Mouse (Mus musculus) testis, postnatal 14 days (tissue): Measurements from ENCODE around the gene Misp.

Source experiments
- DNase-seq: peaks from one replicate; pipeline ENCODE4 v3.0.0; 2021; ENCODE audit warnings: low spot score

Gene Misp

DNA sequence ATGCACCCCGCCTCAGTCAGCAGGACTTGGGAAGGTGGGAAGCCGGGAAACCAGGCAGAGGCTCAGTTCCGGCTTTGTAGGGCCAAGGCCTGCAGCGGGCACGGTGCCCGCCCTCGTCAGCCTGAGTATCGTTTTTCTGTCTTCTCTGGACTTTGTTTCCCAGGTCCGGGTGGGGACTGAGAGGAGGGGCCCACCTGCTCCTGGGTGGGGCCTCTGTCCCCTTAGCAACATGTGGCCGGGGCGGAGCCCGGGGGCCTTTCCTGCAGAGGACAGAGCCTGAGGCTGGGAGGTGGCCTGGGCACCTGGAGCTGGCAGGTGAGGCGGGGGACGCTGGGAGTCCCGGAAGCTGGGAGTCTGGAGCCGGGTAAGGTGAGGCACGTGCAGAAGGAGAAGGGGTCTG is 1.6 kb downstream of the Misp start:
- no peak for DNase-seq

DNA sequence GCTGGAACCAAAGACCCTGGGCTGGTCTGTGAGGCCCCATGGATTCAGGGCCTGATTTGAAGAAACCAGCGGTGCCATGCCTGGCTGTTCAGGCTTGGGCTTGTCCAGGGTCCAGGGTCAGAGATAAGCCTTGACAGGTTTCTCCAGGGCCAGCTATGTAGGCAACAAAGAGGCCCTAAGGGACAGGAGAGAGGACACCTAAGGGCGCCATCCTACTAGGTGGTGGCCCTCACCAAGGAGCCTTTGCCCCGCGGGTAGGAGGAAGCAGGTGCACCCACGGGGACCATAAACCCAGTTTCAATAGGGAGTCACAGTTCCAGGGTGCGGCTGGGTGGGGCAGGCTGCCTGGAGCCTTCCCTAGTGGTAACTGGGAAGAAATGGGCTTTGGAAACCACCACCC is 2.2 kb downstream of the Misp start:
- DNase-seq: no peak

DNA sequence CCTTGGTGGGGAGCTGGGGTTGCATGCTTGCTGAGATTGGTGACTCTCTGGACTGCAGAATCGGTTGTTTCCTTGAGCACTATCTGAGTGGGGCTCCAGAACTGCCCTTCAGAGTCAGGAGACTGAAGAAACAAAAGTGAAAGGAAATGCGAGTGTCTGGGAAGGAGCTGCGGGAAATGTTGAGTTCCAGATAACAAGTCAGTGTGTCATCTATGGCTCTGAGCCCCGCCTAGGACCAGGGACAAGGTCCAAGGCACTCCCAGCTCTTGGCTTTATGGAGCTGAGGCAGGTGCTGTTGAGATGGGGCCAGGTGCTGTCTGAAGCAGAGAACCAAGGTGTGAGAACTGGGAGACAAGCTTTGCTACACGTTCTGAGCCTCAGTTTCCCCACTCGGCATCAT is 3.6 kb downstream of the Misp start:
- no peak for DNase-seq

DNA sequence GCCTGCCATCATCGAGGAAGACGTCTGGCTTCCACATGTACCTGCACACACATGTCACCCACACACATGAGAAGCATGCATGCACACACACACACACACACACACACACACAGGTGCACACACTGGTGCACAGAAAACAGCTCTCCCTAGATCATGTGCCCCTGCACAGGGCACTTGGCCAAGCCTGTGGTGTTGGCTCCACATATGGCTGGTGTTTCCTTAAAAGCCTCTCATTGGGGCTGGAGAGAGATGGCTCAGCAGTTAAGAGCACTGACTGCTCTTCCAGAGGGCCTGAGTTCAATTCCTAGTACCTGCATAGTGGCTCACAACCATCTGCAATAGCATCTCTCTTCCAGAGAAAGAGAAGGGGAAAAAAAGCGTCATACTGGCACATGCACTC is 10.8 kb downstream of the Misp start:
- no peak for DNase-seq

DNA sequence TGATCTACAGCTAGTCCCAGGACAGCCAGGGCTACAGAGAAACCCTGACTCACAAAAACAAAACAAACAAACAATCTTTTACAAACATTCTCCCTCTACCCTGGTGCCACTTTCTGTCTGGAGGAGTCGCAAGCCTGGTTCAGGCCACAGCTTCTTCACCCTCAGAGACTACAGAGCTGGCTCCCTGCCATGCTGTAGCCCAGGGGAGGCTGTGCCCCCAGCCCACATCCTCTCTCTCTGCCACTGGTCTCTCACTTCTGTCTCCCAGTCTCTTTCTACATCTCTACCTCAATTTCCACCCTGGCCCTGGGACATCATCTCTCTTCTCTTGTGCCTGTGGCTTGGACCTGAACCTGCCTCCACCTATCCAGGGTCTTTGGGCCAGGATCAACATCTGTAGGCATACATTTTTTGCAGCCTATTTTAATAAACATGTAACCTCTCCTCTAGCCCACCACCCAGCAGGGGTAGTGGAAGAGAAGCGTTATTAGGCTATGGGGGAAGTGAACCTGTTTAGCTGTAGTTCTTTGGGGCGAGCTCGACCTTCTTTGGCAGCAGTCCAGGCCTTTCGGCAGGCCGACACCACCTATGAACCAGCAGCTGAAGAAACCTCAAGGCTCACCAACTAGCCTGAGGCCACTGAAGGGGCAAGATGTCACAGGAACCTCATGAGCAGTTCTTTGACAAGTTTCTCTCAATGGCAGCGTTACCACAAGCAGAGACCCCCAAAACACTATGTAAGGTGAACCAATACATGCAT is 11.4 kb downstream of the Misp start:
- DNase-seq: no peak

DNA sequence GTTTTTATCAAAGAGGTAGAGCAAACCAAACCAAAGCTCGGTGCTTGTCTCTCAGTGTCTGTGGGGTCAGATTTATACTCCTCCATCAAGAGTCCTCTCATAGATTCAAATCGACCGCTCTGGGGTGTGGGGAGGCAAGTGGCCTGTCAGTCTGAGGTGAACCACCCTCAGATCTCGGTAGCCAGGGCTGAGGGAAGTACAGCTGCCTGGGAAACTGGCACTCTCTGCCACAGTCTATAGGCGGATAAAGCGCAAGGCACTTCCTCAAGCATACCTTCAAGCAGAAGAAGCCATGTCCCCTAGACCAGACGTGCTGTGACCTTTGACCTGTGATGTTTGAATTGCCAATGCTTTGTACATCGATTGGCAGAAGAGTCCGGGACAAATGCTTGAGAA is 12.0 kb downstream of the Misp start:
- DNase-seq: no peak

DNA sequence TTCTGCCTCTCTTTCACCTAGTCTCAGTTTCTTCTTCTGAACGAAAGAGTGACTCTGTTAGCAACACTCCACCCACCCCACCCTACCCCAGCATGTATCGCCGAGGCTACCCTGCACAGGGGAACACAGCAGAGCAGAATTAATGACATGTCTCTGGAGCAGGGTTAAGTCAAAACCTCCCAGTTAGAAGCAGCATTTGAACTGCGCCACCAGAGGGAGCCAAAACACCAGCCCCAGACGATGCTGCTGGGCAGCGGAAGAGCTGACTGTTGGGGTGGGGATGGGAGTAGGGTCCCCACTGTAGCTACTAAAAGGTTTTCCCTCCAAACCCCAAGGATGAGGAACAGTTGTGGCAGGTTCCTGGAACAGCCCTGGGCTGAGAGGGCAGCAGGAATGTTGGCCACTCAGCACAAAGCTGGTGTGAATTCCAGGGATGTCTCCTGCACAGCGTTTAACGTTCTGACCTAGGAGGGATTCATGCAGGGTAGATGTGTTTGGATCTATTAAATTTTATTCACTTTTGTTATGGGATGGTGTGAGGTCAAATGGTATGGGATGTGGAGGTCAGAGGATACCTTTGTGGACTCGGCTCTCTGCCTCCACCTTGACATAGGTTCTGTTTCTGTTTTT is 14.1 kb downstream of the Misp start:
- no peak for DNase-seq

DNA sequence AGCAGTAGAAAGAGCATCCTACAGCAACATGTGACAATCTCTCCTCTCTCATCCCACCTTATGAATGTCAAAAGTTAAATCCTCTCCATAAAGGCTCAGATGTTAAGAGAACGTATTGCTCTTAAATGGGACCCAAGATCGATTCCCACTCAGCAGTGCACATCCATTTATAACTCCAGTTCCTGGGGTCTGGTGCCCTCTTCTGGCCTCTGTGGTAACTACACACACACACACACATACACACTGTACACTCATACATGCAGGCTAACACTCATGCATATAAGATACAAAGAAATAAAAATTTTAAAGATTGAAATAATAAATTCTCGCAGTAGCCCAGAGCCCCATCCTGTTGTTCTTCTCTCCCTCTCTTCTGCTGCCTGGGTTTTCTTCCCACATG is 16.1 kb downstream of the Misp start:
- DNase-seq: no peak

DNA sequence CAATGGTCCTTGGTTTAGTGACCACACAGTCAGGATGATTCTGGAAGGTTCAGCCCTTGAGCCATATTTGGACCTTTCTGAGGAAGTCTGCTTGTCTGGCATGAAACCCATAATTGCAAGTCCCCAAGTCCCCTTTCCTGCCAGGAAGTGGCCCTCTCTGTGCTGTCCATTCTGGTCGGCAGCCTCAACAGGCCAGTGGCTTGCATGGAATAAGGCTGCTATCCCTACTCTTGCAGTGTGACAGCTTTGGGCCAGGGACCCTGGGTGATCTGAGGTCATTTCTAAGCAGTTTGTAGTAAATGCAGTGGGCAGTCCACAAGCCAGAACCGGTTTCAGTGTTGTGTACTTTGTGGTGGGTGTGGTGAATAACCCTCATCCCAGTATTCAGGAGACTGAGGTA is 17.4 kb downstream of the Misp start:
- DNase-seq: no peak

DNA sequence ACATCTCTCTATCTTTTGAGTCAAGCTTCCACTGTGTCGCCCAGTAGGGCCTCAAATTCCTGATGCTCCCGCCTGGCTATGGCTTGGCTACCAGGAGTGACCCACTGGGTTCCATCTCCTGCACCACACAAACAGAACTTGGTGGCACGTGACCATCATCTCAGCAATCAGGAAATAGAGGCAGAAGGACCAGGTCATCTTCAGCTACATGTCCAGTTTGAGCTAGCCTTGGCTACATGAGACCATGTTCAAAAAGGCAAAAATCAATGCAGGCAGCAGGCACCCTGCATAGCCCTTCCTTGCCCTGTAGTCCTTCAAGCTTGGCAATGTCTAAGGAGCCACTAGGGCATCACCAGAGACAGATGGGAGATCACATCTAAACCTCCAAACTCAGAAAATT is 19.3 kb downstream of the Misp start:
- DNase-seq: no peak

DNA sequence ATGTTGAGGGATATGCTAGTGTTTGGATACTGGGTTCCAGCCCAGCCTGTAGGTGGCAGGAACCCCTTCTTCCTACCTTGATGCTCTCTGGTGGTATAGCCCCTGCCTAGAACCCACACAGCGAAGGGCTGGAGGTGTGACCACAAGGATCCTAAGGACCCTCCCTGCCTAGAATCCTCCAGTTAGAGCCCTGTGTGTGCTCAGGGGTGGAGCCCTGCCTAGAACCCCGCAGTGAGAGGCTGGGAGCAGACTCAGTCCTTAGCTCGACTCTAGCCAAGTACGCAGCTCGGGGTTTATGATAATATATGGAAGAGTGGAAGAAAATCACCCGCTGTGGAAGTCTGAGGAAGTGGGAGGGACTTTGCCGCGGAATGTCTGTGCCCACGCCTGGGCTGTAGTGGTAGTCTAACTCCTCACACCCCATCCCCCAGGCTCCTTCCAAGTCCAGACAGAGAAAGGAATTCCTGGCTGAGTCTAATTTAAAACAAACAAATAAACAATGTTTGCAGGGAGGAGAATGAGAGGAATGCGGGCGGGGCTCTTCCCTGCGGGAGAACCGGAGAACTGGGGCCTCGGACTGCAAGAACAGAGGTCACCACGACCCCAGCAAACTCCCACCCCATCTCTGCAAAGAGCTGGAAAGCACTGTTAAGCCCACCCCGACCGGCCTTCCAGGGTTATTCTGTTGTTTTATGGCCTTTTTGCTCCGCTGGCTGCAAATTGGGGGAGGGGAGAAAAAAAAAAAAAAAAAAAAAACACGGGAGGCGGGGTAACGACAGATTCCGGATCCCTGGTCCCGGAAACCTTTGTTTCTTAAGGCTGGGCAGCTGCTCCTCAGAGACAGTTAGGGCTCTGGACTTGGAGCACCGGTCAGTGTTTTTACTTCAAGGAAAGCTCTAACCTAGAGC is 20.1 kb downstream of the Misp start:
- DNase-seq: peak; percentile 59

DNA sequence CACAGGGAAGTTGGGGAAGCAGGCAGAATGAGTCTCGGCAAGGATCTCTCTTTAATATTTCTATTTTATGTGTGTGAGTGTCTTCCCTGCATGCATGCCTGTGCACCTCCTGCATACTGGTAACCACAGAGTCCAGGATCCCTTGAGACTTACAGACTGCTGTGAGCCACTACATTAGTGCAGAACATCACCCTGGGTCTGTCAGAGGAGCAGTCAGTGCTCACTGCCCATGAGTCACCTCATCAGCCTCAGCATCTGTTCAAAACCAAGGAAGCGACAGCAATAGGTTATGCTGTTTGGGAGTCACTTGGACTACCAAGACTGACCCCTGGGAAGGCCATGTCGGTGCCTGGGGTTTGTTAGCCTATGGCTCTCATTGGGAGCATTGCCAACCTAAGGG is 21.5 kb downstream of the Misp start:
- DNase-seq: no peak

DNA sequence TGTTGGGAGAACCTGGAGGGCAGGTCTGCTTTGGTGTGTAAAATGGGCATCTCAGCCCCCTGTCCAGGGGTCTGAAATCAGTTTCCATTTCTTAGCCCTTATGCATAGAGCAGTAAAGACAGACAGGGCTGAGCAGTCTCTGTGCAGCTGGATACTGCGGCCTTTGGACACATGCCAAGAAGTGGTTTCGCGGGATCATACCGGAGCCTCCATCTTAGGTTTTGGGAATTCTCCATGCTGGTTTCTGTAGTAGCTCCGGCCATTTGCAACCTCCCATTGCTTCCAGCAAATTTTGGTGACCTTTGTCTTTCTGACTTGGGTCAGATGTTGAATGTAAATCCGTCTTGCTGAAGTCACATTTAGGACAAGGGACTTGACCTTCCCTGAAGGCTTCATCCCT is 22.7 kb downstream of the Misp start:
- DNase-seq: no peak

DNA sequence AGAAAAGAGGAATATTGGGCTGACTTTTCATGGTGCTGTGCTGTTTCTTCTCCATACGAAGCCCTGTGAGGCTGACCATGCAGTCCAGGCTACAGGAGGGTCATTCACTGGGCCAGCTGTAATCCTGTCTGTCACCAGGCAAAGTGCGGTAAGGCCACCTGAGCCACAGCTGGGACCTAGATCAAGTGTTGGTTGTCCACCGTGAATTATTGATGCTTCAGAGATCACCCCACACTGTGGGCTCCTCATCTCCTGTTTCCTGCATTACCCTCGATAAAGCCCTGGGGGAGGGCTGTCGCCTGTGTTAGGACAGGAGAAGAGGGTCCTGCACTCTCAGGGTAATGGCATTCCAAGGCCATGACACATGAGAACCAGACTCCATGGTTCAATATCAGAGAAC is 25.8 kb downstream of the Misp start:
- no peak for DNase-seq

DNA sequence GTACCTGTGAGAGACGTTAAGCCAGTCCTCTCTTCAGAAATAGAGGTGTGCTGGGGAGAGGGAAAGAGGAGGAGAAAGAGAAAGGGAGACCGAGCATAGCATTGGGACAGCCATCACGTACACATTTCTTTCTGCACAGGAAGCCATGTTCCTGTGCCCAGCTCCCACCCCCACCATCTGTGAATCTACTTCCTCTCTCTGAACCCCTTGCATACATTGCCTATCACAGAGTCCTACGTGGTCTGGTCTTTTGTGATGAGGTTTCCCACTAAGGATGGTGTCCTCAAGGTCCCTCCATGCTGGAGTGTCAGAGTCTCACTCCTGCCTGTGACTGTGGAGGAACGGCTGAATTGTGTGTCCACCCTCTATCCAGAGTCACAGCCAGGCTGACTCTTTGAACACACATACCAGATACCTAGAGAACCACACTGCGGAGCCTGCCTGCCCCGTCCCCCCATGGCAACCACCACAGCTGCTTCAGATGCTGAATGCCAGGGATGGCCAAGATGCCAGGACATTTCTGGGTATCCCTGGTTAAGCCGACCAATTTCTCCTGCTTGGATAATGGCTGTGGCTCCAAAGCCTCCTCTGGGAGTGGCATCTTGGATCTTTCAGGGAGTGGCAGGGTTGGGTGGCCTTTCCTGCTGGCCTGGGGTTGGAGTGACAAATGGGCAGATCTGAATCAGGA is 29.3 kb downstream of the Misp start:
- DNase-seq: no peak

DNA sequence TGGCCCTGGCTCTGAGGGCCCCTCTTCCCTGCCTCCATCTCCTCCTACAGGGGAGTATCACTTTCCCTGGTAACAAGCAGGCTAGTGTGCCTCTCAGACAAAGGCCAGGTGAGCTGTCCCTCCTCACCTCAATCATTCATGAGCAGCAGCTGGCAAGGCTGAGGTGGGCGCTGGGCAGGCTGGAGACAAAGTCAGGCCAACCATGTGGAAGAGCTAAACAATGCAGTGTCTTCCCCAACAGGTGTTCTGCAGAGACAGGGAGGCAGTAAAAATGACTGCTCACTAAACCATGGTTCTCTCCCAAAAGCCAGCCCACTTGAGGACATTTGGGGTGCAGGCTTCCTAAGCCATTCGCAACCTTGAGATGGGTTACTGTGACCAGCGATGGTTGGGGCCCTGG is 30.9 kb downstream of the Misp start:
- no peak for DNase-seq

DNA sequence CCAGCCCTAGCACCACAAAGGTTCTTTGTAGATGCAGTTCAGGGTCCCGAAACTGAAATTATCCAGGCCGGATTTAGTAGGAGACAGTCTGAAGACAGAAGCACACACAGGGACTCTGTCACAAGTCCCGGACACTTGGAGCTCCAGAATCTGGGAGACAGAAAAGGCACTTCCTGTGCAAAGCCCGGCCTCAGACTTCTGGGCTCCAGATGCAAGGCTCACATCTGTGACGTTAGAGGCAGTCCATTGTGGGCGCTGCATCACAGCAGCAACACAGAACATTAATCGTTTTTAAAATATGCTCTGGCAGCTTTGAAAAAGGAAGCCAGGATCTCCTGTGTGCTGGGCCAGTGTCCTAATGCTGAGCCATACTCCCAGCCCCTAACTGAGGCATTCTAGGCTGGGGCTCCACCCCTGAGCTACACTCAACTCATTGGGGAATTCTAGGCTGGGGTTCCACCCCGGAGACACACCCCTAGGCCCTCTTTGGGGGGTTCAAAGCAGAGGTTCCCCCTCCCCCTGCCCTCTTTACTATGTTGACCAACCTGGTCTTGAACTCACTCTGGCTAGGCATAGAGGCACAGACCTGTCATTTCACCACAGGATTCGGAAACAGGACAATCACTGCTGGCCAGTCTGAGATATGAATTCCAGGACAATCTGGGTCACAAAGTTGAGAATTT is 31.5 kb downstream of the Misp start:
- no peak for DNase-seq

DNA sequence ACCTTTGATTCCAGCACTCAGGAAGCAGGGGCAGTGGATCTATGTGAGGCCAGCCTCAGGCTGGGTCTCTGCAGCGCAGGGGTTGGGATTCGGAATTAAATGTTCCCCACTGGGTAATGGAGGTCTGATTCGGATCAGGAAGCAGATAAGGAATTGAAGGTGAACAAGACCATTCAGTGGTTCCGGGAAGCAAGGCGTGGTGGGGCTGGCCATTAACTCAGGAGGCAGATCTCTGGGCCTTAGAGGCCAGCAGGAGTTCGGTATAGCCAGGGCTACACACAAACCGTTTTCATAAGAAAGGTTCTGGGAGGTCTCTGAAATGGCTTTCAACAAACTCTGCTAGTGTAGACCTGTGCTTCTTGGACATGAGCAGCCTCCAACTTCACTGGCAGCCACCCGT is 32.0 kb downstream of the Misp start:
- DNase-seq: no peak

DNA sequence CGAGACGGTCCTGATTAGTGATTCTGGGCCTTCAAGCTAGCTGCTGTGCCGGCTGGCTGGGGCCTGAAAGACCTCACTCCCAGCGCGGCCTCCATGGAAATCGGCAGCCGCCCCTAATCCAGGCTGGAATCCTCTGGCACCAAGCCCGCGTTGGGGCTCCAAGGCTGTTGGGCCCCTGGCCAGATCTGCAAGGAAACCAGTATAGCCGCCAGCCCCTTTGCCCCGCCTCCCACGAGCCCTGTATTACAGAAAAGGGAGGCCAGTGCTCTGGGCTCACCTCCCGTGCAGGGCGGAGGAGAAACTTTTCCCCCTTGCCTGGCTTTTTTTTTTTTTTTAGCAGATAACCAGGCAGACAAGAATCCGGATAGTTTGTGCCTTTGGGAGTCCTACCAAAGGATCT is 32.6 kb downstream of the Misp start:
- DNase-seq: peak; percentile 90

DNA sequence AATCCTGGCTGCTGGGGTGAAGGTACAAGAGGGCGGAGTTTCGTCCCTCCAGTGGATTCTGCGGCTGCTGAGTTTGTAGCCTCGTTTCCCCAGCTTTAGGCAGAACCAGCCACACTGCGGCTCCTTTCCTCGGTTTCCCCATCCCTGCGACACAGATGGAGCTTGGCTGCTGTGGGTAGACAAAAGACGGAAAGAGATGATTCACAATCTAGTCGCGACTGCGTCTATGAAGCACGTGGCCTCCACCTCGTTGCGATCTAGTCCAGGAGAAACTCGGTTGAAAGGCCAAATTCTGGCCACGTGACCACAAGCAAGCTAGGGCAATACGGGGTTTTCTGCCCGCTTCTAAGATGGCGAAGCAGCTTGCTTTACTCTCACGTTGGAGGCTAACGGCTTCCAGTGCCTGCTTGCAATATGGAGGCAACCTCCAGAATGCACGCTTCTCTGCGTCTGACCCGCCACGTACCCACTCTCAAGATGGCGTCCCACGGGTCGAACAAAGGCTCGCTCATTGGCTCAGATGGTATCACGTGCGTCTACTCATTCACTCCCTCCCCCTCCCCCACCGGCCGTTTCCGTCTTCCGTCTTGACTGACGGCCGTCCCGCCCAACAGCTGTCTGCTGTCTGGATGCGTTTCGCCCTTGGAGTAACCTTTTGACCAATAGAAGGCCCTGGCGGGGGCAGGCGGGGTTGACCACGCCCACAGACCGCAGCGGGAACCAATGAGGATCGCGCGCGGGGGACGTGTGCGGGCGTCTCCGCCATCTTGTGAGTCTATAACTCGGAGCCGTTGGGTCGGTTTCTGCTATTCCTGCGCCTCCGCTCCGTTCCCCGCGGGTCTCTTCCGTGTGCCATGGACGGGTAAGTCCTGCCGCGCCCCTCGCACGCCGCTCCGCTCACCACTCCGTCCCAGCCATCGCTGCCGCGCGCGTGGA is 33.3 kb downstream of the Misp start, which contains the start of gene Ptbp1:
TSS of gene Ptbp1 (plus strand) at position 568 of the 936 bp plus-strand sequence.
- DNase-seq: peak; percentile 100
